Mouse (Mus musculus) heart, embryonic 11.5 days (tissue): ENCODE measurements around the gene Syngr1. TPM values are rescaled to one million over a fixed set of nuclear protein-coding genes. Genes with fewer than 3 reads are reported as not detected.

Experiments
- ATAC-seq: fragments of 200-750 bp; cut with Nextera tagmentation; replicated peaks from 2 replicates; pipeline ENCODE4 v1.8.0; 2017; ENCODE audit warnings: moderate library complexity; ENCODE audit not compliant: insufficient number of reproducible peaks, low FRiP score, low TSS enrichment
- H3K27ac ChIP-seq: fragments of 300-500 bp; sonication (generic); 2 replicates; pipeline ENCODE4 v1.5.1; 2014; ENCODE audit warnings: mild to moderate bottlenecking, low read depth, low read length
- H3K27me3 ChIP-seq: fragments of 300-500 bp; sonication (generic); 2 replicates; pipeline ENCODE4 v1.6.1; 2014; ENCODE audit warnings: mild to moderate bottlenecking, low read length, mixed read lengths; ENCODE audit not compliant: control insufficient read depth, insufficient read depth
- H3K36me3 ChIP-seq: fragments of 300-500 bp; sonication (generic); 2 replicates; pipeline ENCODE4 v1.6.1; 2014; ENCODE audit warnings: mild to moderate bottlenecking, low read length, moderate library complexity, mixed read lengths; ENCODE audit not compliant: control insufficient read depth, insufficient read depth
- H3K4me1 ChIP-seq: fragments of 300-500 bp; sonication (generic); 2 replicates; pipeline ENCODE4 v1.6.1; 2014; ENCODE audit warnings: low read length; ENCODE audit not compliant: control insufficient read depth, insufficient read depth
- H3K4me2 ChIP-seq: fragments of 300-500 bp; sonication (generic); 2 replicates; pipeline ENCODE4 v1.6.1; 2014; ENCODE audit warnings: mild to moderate bottlenecking, moderate library complexity
- H3K4me3 ChIP-seq: fragments of 300-500 bp; sonication (generic); 2 replicates; pipeline ENCODE4 v1.5.1; 2014; ENCODE audit warnings: low read depth, low read length
- H3K9ac ChIP-seq: fragments of 300-500 bp; sonication (generic); 2 replicates; pipeline ENCODE4 v1.6.1; 2014; ENCODE audit warnings: mild to moderate bottlenecking, low read depth, low read length, moderate library complexity
- H3K9me3 ChIP-seq: fragments of 300-500 bp; sonication (generic); replicated peaks from 2 replicates; pipeline ENCODE4 v1.6.1; 2016; ENCODE audit warnings: low read length; ENCODE audit not compliant: control insufficient read depth
- WGBS: fragments of 180-500 bp; shearing (Covaris S2); extraction: QIAGEN DNeasy Blood & Tissue Kit; methylation state at CpG from one replicate; pipeline ENCODE4 v1.1.7; 2014; ENCODE audit not compliant: insufficient replicate concordance; 5-methylcytosine and 5-hydroxymethylcytosine counted together
- polyA plus RNA-seq: library from polyadenylated mRNA; unstranded; fragments of >200 nt; fragmentation: Nextera tagmentation; extraction: Ambion mirVana; gene quantifications from 2 replicates; pipeline ENCODE4 v1.2.1, GENCODE M21; 2014

Gene Syngr1
- polyA plus RNA-seq, 1 experiment from 2014 or later = 15.2 TPM

- Histone ChIP-seq H3K4me3 (peak overlapping the region; percentile 77), H3K4me2 (peak overlapping the region; percentile 81), H3K9ac (peak overlapping the region; percentile 97), H3K9me3 (no peaks in the 10 kb centered on the region), H3K4me1 (peaks cover 32% of the 10 kb centered on the region), H3K36me3 (0 out of 2 replicates have a peak, but pooled peaks cover 2% of the 10 kb centered on the region), H3K27me3 (no peaks in the 10 kb centered on the region), H3K27ac (peak overlapping the region; percentile 100)
- WGBS = 10% methylated on average over 14 of the region's 14 CpGs
- peak; percentile 36; the same call in 1 of the 2 replicates for ATAC-seq
These were observed 42.7 kb downstream of the Syngr1 start for GRCm38 (mm10) chr15:80133682-80134449.

GRCm38 (mm10) chr15:80134450-80134847 is 43.3 kb downstream of the Syngr1 start:
- Histone ChIP-seq H3K4me3 (peak overlapping the region; percentile 77), H3K36me3 (0 out of 2 replicates have a peak, but pooled peaks cover 2% of the 10 kb centered on the region), H3K27ac (peak overlapping the region; percentile 100), H3K4me2 (peak overlapping the region; percentile 81), H3K9me3 (no peaks in the 10 kb centered on the region), H3K9ac (peak overlapping the region; percentile 97), H3K27me3 (no peaks in the 10 kb centered on the region), H3K4me1 (peaks cover 38% of the 10 kb centered on the region)
- 31% methylated on average over 9 of the region's 9 CpGs for WGBS
- ATAC-seq = no peak

GRCm38 (mm10) chr15:80135499-80135898 is 44.4 kb downstream of the Syngr1 start:
- Histone ChIP-seq H3K4me1 (peaks cover 38% of the 10 kb centered on the region), H3K27me3 (no peaks in the 10 kb centered on the region), H3K27ac (peak overlapping the region; percentile 41; the same call in 1 of the 2 replicates), H3K36me3 (0 out of 2 replicates have a peak, but pooled peaks cover 2% of the 10 kb centered on the region), H3K4me3 (no peak overlapping the region), H3K9ac (no peak overlapping the region), H3K9me3 (no peaks in the 10 kb centered on the region), H3K4me2 (no peak overlapping the region)
- no peak for ATAC-seq
- 90% methylated on average over 2 of the region's 2 CpGs for WGBS

- no peak for ATAC-seq
- Histone ChIP-seq H3K4me1 (peaks cover 38% of the 10 kb centered on the region), H3K27ac (no peak overlapping the region)
These were observed 45.5 kb downstream of the Syngr1 start for GRCm38 (mm10) chr15:80136645-80137044.

GRCm38 (mm10) chr15:80137945-80138791 is 47.0 kb downstream of the Syngr1 start:
- Histone ChIP-seq H3K27me3 (no peaks in the 10 kb centered on the region), H3K4me1 (peaks cover 38% of the 10 kb centered on the region), H3K36me3 (peaks cover 12% of the 10 kb centered on the region), H3K9me3 (0 out of 2 replicates have a peak, but pooled peaks cover 3% of the 10 kb centered on the region), H3K27ac (peak overlapping the region; percentile 15; the same call in 1 of the 2 replicates), H3K4me2 (no peak overlapping the region), H3K4me3 (no peak overlapping the region), H3K9ac (0 out of 2 replicates have a peak overlapping the region, but pooled peaks have one; percentile 46)
- 76% methylated on average over 17 of the region's 17 CpGs for WGBS
- no peak for ATAC-seq

More at GRCm38 (mm10) chr15:80136645-80137044, 45.5 kb downstream of the Syngr1 start:
- H3K4me2 ChIP-seq = no peak overlapping the region
- H3K27me3 ChIP-seq = no peaks in the 10 kb centered on the region
- no peaks in the 10 kb centered on the region for H3K9me3 ChIP-seq
- no peak overlapping the region for H3K4me3 ChIP-seq
- WGBS = 89% methylated on average over 3 of the region's 3 CpGs
- H3K36me3 ChIP-seq = peaks cover 8% of the 10 kb centered on the region
- H3K9ac ChIP-seq = no peak overlapping the region

- H3K9me3 ChIP-seq = 0 out of 2 replicates have a peak, but pooled peaks cover 3% of the 10 kb centered on the region
- ATAC-seq = no peak
- 94% methylated on average over 2 of the region's 2 CpGs for WGBS
- peaks cover 12% of the 10 kb centered on the region for H3K36me3 ChIP-seq
- H3K9ac ChIP-seq = no peak overlapping the region
- H3K4me1 ChIP-seq = peaks cover 22% of the 10 kb centered on the region
- H3K4me2 ChIP-seq = no peak overlapping the region
- H3K4me3 ChIP-seq = no peak overlapping the region
- H3K27me3 ChIP-seq = no peaks in the 10 kb centered on the region
- H3K27ac ChIP-seq = no peak overlapping the region
These were observed 49.2 kb downstream of the Syngr1 start for GRCm38 (mm10) chr15:80140302-80140701.

GRCm38 (mm10) chr15:80140878-80141277 is 49.7 kb downstream of the Syngr1 start:
- Histone ChIP-seq H3K36me3 (peaks cover 12% of the 10 kb centered on the region), H3K27me3 (no peaks in the 10 kb centered on the region), H3K4me1 (peaks cover 25% of the 10 kb centered on the region), H3K27ac (no peak overlapping the region), H3K4me3 (no peak overlapping the region), H3K9ac (no peak overlapping the region), H3K4me2 (no peak overlapping the region), H3K9me3 (0 out of 2 replicates have a peak, but pooled peaks cover 3% of the 10 kb centered on the region)
- ATAC-seq = no peak
- 91% methylated on average over 3 of the region's 3 CpGs for WGBS

GRCm38 (mm10) chr15:80142130-80142529 is 51.0 kb downstream of the Syngr1 start:
- no peak for ATAC-seq
- Histone ChIP-seq H3K9me3 (0 out of 2 replicates have a peak, but pooled peaks cover 3% of the 10 kb centered on the region), H3K27me3 (no peaks in the 10 kb centered on the region), H3K36me3 (peaks cover 10% of the 10 kb centered on the region), H3K4me3 (no peak overlapping the region), H3K4me2 (no peak overlapping the region), H3K4me1 (peaks cover 22% of the 10 kb centered on the region), H3K9ac (no peak overlapping the region), H3K27ac (no peak overlapping the region)
- WGBS = 96% methylated on average over 3 of the region's 3 CpGs
